8 mouse cellular contexts compared by ENCODE assay signal in genomic region chr4:135271419-135271828, GRCm38 (mm10). TPM values are rescaled to one million over a fixed set of nuclear protein-coding genes. Genes with fewer than 3 reads are reported as not detected.
A peak's percentile ranks its signal among the peaks of the same experiment; 100 is the strongest.
DNase-seq lines count a peak whose midpoint lies in the region; ATAC-seq and TF ChIP-seq lines count a peak whose summit lies in the region.

No protein-coding gene starts in this region.

- no peak for TF ChIP-seq CTCF in bone marrow, adult 2 months (IDR thresholded peaks at IDR 0.05; ENCODE audit: control insufficient read depth, insufficient read depth, low read length)
- TF ChIP-seq CTCF in kidney, postnatal 0 days (IDR thresholded peaks at IDR 0.05; ENCODE audit: low read depth): no peak

- H3K27me3 ChIP-seq in lung, embryonic 16.5 days (ENCODE audit: control insufficient read depth, insufficient read depth, low read depth, low read length): no peaks in the 10 kb centered on the region
- H3K27me3 ChIP-seq in forebrain, embryonic 14.5 days (replicated peaks; ENCODE audit: control insufficient read depth, insufficient read depth, low read length): 0 out of 2 replicates have a peak, but pooled peaks cover 3% of the 10 kb centered on the region
- no peaks in the 10 kb centered on the region for H3K27me3 ChIP-seq in kidney, postnatal 0 days (ENCODE audit: insufficient read depth, low read length)
- no peaks in the 10 kb centered on the region for H3K27me3 ChIP-seq in myocyte (ENCODE audit: control insufficient read depth, insufficient read depth, insufficient read length)

- peaks cover 38% of the 10 kb centered on the region for H3K4me1 ChIP-seq in lung, embryonic 16.5 days (replicated peaks; ENCODE audit: control insufficient read depth, insufficient read depth, low read length)
- H3K4me1 ChIP-seq in bone marrow, adult 2 months (ENCODE audit: control insufficient read depth, insufficient read depth, low read length): peaks cover 4% of the 10 kb centered on the region; the same call in 1 of the 2 replicates
- H3K4me1 ChIP-seq in forebrain, embryonic 14.5 days (ENCODE audit: control insufficient read depth, insufficient read depth, low read length): peaks cover 40% of the 10 kb centered on the region
- H3K4me1 ChIP-seq in kidney, postnatal 0 days (replicated peaks; ENCODE audit: insufficient read depth, low read length): peaks cover 27% of the 10 kb centered on the region

- peak overlapping the region; percentile 82 for H3K9ac ChIP-seq in lung, embryonic 16.5 days (ENCODE audit: low read length)
- H3K9ac ChIP-seq in forebrain, embryonic 14.5 days (ENCODE audit: low read length): peak overlapping the region; percentile 93
- H3K9ac ChIP-seq in kidney, postnatal 0 days (ENCODE audit: low read depth, low read length): peak overlapping the region; percentile 89

- H3ac ChIP-seq in myocyte (ENCODE audit: control insufficient read depth, insufficient read length): peak overlapping the region; percentile 80

- H3K79me2 ChIP-seq in myocyte (ENCODE audit: control insufficient read depth, insufficient read depth): peaks cover 56% of the 10 kb centered on the region

- H3K4me2 ChIP-seq in lung, embryonic 16.5 days (ENCODE audit: low read depth, low read length): peak overlapping the region; percentile 66
- peak overlapping the region; percentile 67 for H3K4me2 ChIP-seq in forebrain, embryonic 14.5 days (ENCODE audit: low read length)
- peak overlapping the region; percentile 53 for H3K4me2 ChIP-seq in kidney, postnatal 0 days (ENCODE audit: low read length)
- peak overlapping the region; percentile 100 for H3K4me2 ChIP-seq in myocyte (ENCODE audit: low read depth)

- WGBS in lung, embryonic 16.5 days: under 1% methylated on average over 20 of the region's 20 CpGs
- whole genome bisulfite sequencing in bone marrow, adult 2 months: 1% methylated on average over 20 of the region's 20 CpGs
- WGBS in forebrain, embryonic 14.5 days: under 1% methylated on average over 20 of the region's 20 CpGs
- WGBS in kidney, postnatal 0 days: 1% methylated on average over 20 of the region's 20 CpGs

- H3K36me3 ChIP-seq in lung, embryonic 16.5 days (ENCODE audit: control insufficient read depth, insufficient read depth, low read length): no peaks in the 10 kb centered on the region
- no peaks in the 10 kb centered on the region for H3K36me3 ChIP-seq in forebrain, embryonic 14.5 days (ENCODE audit: control insufficient read depth, insufficient read depth, low read length)
- H3K36me3 ChIP-seq in kidney, postnatal 0 days (ENCODE audit: insufficient read depth, low read length): no peaks in the 10 kb centered on the region
- H3K36me3 ChIP-seq in myocyte (ENCODE audit: control insufficient read depth, insufficient read depth): peaks cover 33% of the 10 kb centered on the region

- DNase-seq in lung, postnatal 14 days: no peak
- DNase-seq in forebrain, embryonic 14.5 days (ENCODE audit: low spot score): peak; percentile 53
- DNase-seq in kidney, postnatal 0 days (ENCODE audit: low spot score): peak; percentile 70

- H3K9me3 ChIP-seq in lung, embryonic 16.5 days (ENCODE audit: control insufficient read depth, low read length): no peaks in the 10 kb centered on the region
- no peaks in the 10 kb centered on the region for H3K9me3 ChIP-seq in forebrain, embryonic 14.5 days (replicated peaks; ENCODE audit: control insufficient read depth, low read length)
- no peaks in the 10 kb centered on the region for H3K9me3 ChIP-seq in kidney, postnatal 0 days (replicated peaks; ENCODE audit: low read length)

- TF ChIP-seq POLR2A in bone marrow, adult 2 months (IDR thresholded peaks at IDR 0.05; ENCODE audit: borderline replicate concordance, control insufficient read depth, low read depth, low read length): no peak
- no peak for TF ChIP-seq POLR2A in myocyte (IDR thresholded peaks at IDR 0.05; ENCODE audit: insufficient read length, low read depth)

- peak overlapping the region; percentile 94 for H3K27ac ChIP-seq in lung, embryonic 16.5 days (ENCODE audit: low read length)
- H3K27ac ChIP-seq in bone marrow, adult 2 months (ENCODE audit: control insufficient read depth, insufficient read depth, low read depth, low read length, poor library complexity): peak overlapping the region; percentile 87
- no peak overlapping the region for H3K27ac ChIP-seq in forebrain, embryonic 14.5 days (ENCODE audit: low read depth, low read length)
- H3K27ac ChIP-seq in kidney, postnatal 0 days: peak overlapping the region; percentile 97

- peak overlapping the region; percentile 76 for H3K4me3 ChIP-seq in lung, embryonic 16.5 days (ENCODE audit: low read length)
- H3K4me3 ChIP-seq in bone marrow, adult 2 months (replicated peaks; ENCODE audit: control insufficient read depth, low read depth, low read length): peak overlapping the region; percentile 91
- peak overlapping the region; percentile 91 for H3K4me3 ChIP-seq in forebrain, embryonic 14.5 days (ENCODE audit: low read depth, low read length)
- peak overlapping the region; percentile 83 for H3K4me3 ChIP-seq in kidney, postnatal 0 days (replicated peaks; ENCODE audit: low read depth, low read length)
- peak overlapping the region; percentile 100 for H3K4me3 ChIP-seq in myocyte

- no peak for ATAC-seq in lung, embryonic 16.5 days (ENCODE audit: low read depth)
- ATAC-seq in forebrain, embryonic 14.5 days: no peak
- ATAC-seq in kidney, postnatal 0 days (replicated peaks; ENCODE audit: low FRiP score, low read depth): no peak
- ATAC-seq in megakaryocyte progenitor cell, adult 5-6 weeks (replicated peaks; ENCODE audit: poor library complexity): no peak
- ATAC-seq in inflammation-experienced regulatory T-cells, adult 6 months: no peak

TF ChIP-seq in myocyte, 11 proteins besides CTCF, POLR2A, EP300 and RAD21:
- TF ChIP-seq CEBPB (IDR thresholded peaks at IDR 0.05; ENCODE audit: insufficient read depth, poor library complexity, severe bottlenecking) (peak; percentile 77; the same call in 1 of the 2 replicates), POLR2AphosphoS2 (IDR thresholded peaks at IDR 0.05; ENCODE audit: insufficient read length, low read depth) (no peak), MAX (IDR thresholded peaks at IDR 0.05; ENCODE audit: low read depth) (no peak), SRF (IDR thresholded peaks at IDR 0.05; ENCODE audit: control insufficient read depth, insufficient read length, low read depth) (no peak)

RNA-seq across cellular contexts. Expression of gene Clic4, which starts 1.2 kb away (rescaled TPM):
- polyA plus RNA-seq in lung, embryonic 16.5 days (2015; fragmentation: Nextera tagmentation; extraction: Ambion mirVana): 170 and 179 TPM in 2 replicates
- 34.8 and 42.2 TPM in 2 replicates for polyA plus RNA-seq in bone marrow, adult 2 months (2011; ENCODE audit: insufficient read depth, insufficient read length, low replicate concordance, missing spikeins)
- 74.1 and 74.4 TPM in 2 replicates for polyA plus RNA-seq in forebrain, embryonic 14.5 days (2014; fragmentation: Nextera tagmentation; extraction: Ambion mirVana)
- polyA plus RNA-seq in kidney, postnatal 0 days (2015; fragmentation: Nextera tagmentation; extraction: Ambion mirVana): 147 and 166 TPM in 2 replicates
- polyA plus RNA-seq in myocyte (2012; fragmentation: generic; extraction: Trizol): 250 TPM
- total RNA-seq in megakaryocyte progenitor cell, adult 5-6 weeks (2015): 28.2 and 34.1 TPM in 2 replicates
- total RNA-seq in megakaryocyte progenitor cell, adult 5-6 weeks (2017): 29.9 and 35.1 TPM in 2 replicates
- polyA plus RNA-seq in inflammation-experienced regulatory T-cells, adult 6 months (2017; shearing (Covaris generic)): 1 to 10 TPM; 3.9 to 7.5 (median 6.4) TPM
